Mouse (Mus musculus) forebrain, embryonic 12.5 days (tissue): ENCODE data around the gene Vax2. TPM values are rescaled to one million over a fixed set of nuclear protein-coding genes. Genes with fewer than 3 reads are reported as not detected.

Experiments
- ATAC-seq: fragments of 200-750 bp; cut with Nextera tagmentation; 2 replicates; pipeline ENCODE4 v1.8.0; 2017; ENCODE audit warnings: moderate TSS enrichment; ENCODE audit not compliant: low FRiP score
- H3K27ac ChIP-seq: fragments of 300-500 bp; sonication (generic); 2 replicates; pipeline ENCODE4 v1.5.1; 2016; ENCODE audit warnings: mild to moderate bottlenecking
- H3K27me3 ChIP-seq: fragments of 300-500 bp; sonication (generic); 2 replicates; pipeline ENCODE4 v1.6.1; 2016; ENCODE audit warnings: mild to moderate bottlenecking
- H3K36me3 ChIP-seq: fragments of 300-500 bp; sonication (generic); replicated peaks from 2 replicates; pipeline ENCODE4 v1.6.1; 2016; ENCODE audit warnings: mild to moderate bottlenecking
- H3K4me1 ChIP-seq: fragments of 300-500 bp; sonication (generic); 2 replicates; pipeline ENCODE4 v1.6.1; 2016
- H3K4me2 ChIP-seq: fragments of 300-500 bp; sonication (generic); 2 replicates; pipeline ENCODE4 v1.6.1; 2016; ENCODE audit warnings: mild to moderate bottlenecking, moderate library complexity
- H3K4me3 ChIP-seq: fragments of 300-500 bp; sonication (generic); replicated peaks from 2 replicates; pipeline ENCODE4 v1.5.1; 2016; ENCODE audit warnings: mild to moderate bottlenecking
- H3K9ac ChIP-seq: fragments of 300-500 bp; sonication (generic); 2 replicates; pipeline ENCODE4 v1.6.1; 2016; ENCODE audit warnings: mild to moderate bottlenecking
- H3K9me3 ChIP-seq: fragments of 300-500 bp; sonication (generic); 2 replicates; pipeline ENCODE4 v1.6.1; 2016
- WGBS: fragments of 180-500 bp; shearing (Covaris S2); methylation state at CpG from one replicate; pipeline ENCODE4 v1.1.7; 2016; 5-methylcytosine and 5-hydroxymethylcytosine counted together
- polyA plus RNA-seq: library from polyadenylated mRNA; unstranded; fragments of >200 nt; fragmentation: Nextera tagmentation; extraction: Ambion mirVana; gene quantifications from 2 replicates; pipeline ENCODE4 v1.2.1, GENCODE M21; 2016

Gene Vax2
- polyA plus RNA-seq, 1 experiment from 2014 or later = 1.3 TPM

DNA sequence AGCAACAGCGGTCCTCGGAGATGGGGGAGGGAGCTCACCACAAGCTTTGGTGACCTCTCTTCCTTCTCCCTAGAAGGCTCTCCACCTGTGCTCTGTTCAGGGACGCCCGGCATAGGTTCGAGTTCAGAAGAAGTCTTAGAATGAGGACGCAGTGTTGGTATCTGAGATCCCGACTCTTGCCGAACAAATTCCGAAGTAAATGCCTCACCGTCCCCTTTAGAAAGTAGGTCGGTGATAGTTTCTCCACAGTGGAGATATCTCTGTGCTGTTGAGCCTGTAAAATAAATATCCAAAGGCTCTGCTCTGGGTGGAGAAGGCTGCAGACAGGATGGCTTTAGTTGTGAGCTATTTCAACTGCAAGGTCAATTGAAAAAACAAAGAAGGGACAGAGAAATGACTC lies 10.1 kb upstream of the Vax2 start:
- Histone ChIP-seq H3K27ac (no peak overlapping the region), H3K27me3 (peaks cover 96% of the 10 kb centered on the region), H3K4me1 (peaks cover 5% of the 10 kb centered on the region; the same call in 1 of the 2 replicates), H3K9me3 (no peaks in the 10 kb centered on the region), H3K4me3 (no peak overlapping the region), H3K4me2 (no peak overlapping the region), H3K9ac (no peak overlapping the region), H3K36me3 (no peaks in the 10 kb centered on the region)
- no peak for ATAC-seq
- under 1% methylated on average over 11 of the region's 11 CpGs for WGBS

DNA sequence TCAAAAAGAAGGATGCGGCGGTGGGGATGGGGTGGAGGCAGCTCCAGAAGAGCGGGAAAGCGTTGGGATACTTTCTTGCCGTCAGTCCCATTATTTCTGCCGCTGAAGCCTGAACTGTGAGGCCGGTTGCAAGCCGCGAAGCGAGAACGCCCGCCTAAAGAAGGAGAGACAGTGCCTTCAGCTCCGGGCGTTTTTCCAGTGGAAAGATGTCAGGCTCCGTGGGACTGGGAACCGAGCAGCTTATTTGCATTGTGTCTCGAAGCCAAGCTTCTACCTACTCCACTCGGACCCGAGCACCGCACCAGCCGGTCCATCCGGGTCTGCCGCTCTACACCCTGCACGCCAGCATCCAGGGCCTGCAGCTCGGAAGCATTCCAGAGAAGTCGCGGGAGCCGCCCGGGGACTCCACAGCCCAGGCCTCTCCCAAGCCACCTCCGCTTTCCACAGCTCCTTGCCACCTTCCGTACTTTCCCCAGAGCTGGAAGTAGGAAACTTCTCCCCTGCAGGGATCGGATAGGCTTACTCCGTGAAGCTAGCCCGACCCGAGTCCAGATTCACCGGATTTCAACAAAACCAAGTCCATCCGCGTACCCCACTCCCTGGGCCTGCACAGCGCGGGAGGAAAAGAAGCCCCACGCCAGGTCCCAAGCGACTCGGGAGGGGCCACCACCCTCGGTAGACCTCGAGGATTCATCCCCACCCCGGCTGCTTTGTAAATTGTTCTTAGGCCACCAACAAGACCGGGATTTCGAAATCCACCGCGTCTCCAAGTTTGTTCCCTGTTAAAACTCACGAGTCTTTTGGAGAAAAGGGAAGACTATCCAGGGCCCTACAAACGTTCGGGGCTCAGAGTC lies 8.7 kb upstream of the Vax2 start:
- Histone ChIP-seq H3K27ac (no peak overlapping the region), H3K9me3 (no peaks in the 10 kb centered on the region), H3K27me3 (peaks cover 96% of the 10 kb centered on the region), H3K4me2 (no peak overlapping the region), H3K4me1 (peaks cover 5% of the 10 kb centered on the region; the same call in 1 of the 2 replicates), H3K9ac (no peak overlapping the region), H3K36me3 (no peaks in the 10 kb centered on the region), H3K4me3 (peak overlapping the region; percentile 13; the same call in 1 of the 2 replicates)
- WGBS = under 1% methylated on average over 53 of the region's 53 CpGs
- ATAC-seq = no peak

DNA sequence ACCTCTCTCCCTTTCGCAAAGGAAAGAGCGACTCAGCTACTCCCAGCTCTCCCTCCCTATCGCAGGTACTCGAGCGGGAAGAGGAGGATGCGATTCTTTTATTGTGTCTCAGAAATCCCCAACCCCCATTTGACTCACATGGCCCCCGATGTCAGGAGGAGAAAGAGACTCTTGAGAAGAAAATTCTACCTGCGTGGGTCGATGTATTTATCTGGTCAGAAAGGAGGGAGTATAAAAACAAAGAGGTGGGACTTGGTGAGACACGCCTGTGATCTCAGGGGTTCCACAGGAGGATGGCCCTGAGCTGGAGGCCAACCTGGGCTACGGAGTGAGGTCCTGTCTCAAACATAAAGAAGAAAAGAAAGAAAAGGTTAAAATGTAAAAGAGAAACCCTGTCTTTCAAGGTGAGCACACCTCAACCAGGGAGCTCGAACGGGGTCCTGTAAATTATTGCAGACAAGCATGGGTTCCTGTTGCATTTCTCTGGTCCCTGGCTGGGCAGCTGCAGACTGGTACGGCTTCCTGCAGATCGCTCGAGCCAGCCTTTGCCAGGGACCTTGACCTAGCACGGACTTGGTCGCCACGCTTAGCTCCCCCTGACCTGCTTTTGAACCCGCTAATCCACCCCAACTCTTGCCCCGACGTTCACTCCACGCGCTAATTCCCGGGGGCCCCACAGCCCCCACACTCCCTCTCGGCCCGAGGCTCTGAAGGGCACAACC lies 7.9 kb upstream of the Vax2 start:
- Histone ChIP-seq H3K9me3 (no peaks in the 10 kb centered on the region), H3K4me3 (no peak overlapping the region), H3K27ac (no peak overlapping the region), H3K9ac (no peak overlapping the region), H3K36me3 (no peaks in the 10 kb centered on the region), H3K4me2 (no peak overlapping the region), H3K27me3 (peaks cover 96% of the 10 kb centered on the region), H3K4me1 (peaks cover 5% of the 10 kb centered on the region; the same call in 1 of the 2 replicates)
- ATAC-seq = no peak
- WGBS = 1% methylated on average over 27 of the region's 27 CpGs

DNA sequence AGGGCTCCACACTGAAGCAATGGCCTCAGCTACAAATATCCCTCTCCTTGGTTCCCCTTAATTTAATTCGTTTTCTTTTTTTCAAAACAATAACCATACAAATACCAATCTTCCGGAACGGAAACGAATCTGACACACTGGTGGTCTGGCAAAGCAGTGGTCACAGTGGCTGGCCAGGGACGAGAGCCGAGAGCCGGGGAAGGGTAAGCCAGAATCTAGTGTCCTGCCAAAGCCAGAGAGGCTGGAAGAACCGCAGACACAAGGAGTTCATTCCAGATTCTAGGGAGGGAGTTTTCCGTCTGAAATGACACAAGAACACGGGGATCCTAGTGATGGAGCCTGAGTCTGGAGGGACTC lies 7.4 kb upstream of the Vax2 start:
- 2% methylated on average over 10 of the region's 10 CpGs for WGBS
- H3K36me3 ChIP-seq = no peaks in the 10 kb centered on the region
- ATAC-seq = no peak
- no peak overlapping the region for H3K4me2 ChIP-seq
- H3K4me3 ChIP-seq = no peak overlapping the region
- H3K27me3 ChIP-seq = peaks cover 96% of the 10 kb centered on the region
- H3K27ac ChIP-seq = no peak overlapping the region
- no peak overlapping the region for H3K9ac ChIP-seq
- H3K9me3 ChIP-seq = no peaks in the 10 kb centered on the region
- peaks cover 5% of the 10 kb centered on the region; the same call in 1 of the 2 replicates for H3K4me1 ChIP-seq

DNA sequence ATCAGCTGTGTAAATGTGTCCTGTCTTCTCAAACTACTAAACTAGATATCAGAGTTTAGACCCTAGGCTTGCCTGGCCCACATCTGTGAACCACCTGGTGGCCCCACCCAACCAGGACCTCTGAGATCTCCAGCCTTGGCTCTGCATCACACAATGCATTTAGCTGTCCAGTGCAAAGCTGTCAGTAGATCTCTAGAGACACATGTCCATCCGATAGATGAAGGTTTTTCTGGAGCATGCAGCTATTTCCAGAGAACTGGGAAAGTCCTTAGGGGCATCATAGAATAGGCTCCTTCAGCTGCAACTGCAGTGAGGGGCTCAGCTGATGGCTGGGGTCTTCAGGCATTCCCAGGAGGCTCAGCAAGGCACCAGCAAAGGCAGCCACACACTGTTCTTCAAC lies 6.8 kb upstream of the Vax2 start:
- Histone ChIP-seq H3K27me3 (peaks cover 96% of the 10 kb centered on the region), H3K27ac (no peak overlapping the region), H3K9me3 (no peaks in the 10 kb centered on the region), H3K4me3 (no peak overlapping the region), H3K4me2 (no peak overlapping the region), H3K9ac (no peak overlapping the region), H3K36me3 (no peaks in the 10 kb centered on the region), H3K4me1 (peaks cover 5% of the 10 kb centered on the region; the same call in 1 of the 2 replicates)
- 11% methylated on average over 1 of the region's 1 CpGs for WGBS
- no peak for ATAC-seq

DNA sequence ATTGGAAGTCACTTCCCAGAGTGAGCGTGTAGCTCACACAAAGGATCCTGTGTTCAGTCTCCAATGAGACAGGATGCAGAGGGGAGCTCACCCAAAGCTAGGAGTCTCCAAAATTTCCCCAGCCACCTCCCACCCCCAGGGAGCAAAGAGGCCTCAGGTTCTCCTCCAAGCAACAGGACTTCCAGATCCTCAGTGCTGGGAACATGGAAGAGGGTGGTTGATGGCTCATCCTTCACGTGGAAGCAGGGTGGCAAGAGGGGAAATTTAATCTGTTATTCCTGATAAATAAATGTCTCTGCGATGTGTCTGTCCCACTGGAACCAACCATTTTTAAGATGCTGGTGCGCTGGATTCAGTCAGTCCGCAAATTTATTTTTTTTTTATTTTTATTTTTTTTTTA lies 6.4 kb upstream of the Vax2 start:
- 17% methylated on average over 5 of the region's 5 CpGs for WGBS
- no peak for ATAC-seq
- Histone ChIP-seq H3K4me2 (no peak overlapping the region), H3K27me3 (peaks cover 96% of the 10 kb centered on the region), H3K4me3 (no peak overlapping the region), H3K27ac (no peak overlapping the region), H3K9me3 (no peaks in the 10 kb centered on the region), H3K36me3 (no peaks in the 10 kb centered on the region), H3K4me1 (peaks cover 5% of the 10 kb centered on the region; the same call in 1 of the 2 replicates), H3K9ac (no peak overlapping the region)

DNA sequence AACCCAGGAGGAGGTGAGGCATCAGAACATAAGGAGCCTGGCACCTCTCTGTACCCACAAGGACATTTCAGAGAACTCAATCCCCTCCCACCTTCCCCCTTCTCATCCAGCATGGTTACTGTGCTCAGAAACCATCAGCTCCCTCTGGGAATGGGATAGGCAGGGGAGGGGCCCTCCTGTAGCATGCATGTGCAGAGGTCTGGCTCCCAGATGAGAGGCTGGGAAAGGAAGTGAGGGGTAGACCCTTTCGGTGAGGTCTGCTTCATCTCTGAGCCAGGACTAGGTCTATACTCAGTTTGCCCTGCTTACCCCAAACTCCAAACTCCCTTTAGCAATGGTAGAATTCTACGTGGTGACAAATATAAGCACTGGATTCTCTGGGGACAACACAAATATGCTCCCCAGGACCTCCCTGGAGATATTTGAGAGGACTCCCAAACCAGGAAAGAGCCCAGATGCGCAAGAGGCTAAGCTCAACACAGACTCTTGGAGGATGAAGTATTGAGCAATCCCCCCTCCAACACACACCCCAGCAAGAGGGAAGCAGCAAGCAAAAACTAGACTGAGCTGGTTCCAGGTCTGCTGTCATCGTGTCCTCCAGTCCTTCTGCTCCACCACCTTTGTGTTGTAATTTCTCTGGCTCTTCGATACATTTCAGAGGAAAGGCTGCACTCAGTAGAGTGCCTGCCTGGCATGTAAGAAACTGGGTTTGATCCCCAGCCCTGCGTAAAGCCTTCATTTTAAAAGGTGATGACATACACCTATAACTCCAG lies 3.1 kb upstream of the Vax2 start:
- no peak overlapping the region for H3K4me2 ChIP-seq
- no peak for ATAC-seq
- H3K4me1 ChIP-seq = peaks cover 20% of the 10 kb centered on the region
- WGBS = 8% methylated on average over 6 of the region's 6 CpGs
- H3K4me3 ChIP-seq = no peak overlapping the region
- no peaks in the 10 kb centered on the region for H3K9me3 ChIP-seq
- H3K27ac ChIP-seq = no peak overlapping the region
- H3K27me3 ChIP-seq = peaks cover 99% of the 10 kb centered on the region
- no peaks in the 10 kb centered on the region for H3K36me3 ChIP-seq
- H3K9ac ChIP-seq = no peak overlapping the region

DNA sequence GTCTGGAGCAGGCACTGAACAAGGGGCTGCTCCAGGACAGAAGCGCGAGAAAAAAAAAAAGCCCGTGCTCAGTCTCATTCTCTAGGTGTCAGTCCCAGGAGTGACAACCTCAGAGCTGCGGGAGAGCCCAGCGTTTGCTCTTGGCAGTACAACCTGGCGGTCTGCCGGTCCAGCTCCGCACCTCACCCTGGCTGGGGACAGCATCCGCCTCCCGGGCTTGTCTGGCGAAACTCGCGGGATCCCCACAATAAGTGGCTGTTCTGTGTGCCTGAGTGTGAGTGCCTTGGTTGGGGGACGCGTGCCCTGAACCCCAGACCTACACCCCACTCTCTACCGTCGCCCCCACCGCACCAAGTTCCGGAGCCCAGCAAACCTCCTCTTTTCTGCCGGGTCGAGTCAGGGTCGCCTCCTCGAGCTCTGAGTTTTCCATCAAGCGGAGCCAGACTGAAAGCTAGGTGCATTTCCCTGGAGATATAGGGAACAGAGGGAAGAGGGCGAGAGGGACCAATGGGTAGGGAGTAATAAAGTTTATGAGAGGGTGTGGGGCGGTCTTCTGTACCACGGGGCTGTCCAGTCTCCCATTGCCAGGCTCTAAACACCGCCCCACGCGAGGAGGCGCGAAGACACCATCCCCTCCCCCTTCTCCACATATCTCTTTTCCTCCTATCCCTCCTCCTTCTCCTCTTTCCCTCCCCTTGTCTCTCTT lies 550 bp upstream of the Vax2 start:
- peak overlapping the region; percentile 83 for H3K4me2 ChIP-seq
- 0 out of 2 replicates have a peak overlapping the region, but pooled peaks have one; percentile 3 for H3K9ac ChIP-seq
- no peaks in the 10 kb centered on the region for H3K36me3 ChIP-seq
- H3K9me3 ChIP-seq = no peaks in the 10 kb centered on the region
- H3K4me3 ChIP-seq = peak overlapping the region; percentile 48
- peaks cover 100% of the 10 kb centered on the region for H3K27me3 ChIP-seq
- no peak overlapping the region for H3K27ac ChIP-seq
- peak; percentile 62 for ATAC-seq
- WGBS = under 1% methylated on average over 32 of the region's 32 CpGs
- H3K4me1 ChIP-seq = peaks cover 20% of the 10 kb centered on the region

DNA sequence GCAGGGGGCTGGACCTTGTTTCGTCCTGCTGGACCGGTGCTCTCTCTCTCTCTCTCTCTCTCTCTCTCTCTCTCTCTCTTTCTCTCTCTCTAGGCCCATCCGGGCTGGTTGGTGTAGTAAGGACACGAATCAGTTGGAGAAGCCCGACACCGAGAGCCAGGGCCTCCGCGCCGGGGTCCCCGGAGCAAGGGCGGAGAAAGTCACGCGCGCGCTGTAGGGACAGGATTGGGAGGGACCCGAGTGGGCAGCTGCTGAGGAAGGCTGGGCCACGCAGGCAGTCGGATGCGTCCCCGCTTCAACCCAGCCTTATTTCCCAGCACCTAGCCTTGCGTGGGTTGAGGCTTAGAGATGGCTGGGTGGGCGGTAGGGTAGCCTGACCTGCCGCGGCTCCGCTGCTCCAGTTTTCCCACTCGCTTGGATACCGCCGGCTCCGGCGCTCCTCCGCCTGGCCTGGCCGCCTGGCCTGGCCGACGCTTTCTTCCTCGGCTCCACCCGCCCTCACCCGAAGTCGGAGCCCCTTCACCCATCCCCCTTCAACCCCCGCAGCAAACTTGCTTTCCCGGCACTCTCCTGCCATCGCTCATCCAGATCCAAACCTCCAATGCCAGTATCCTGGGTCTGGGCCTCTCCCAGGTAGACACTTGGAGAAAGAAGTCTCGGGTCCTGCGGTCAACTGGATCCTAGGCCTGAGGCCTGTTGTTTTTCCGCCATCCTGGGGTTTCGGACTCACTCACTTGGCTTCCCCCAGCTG lies 836 bp downstream of the Vax2 start:
- Histone ChIP-seq H3K9me3 (no peaks in the 10 kb centered on the region), H3K27me3 (peaks cover 97% of the 10 kb centered on the region), H3K27ac (no peak overlapping the region), H3K36me3 (no peaks in the 10 kb centered on the region), H3K9ac (no peak overlapping the region; the same call in 1 of the 2 replicates), H3K4me3 (peak overlapping the region; percentile 48), H3K4me2 (peak overlapping the region; percentile 83), H3K4me1 (peaks cover 20% of the 10 kb centered on the region)
- WGBS = 1% methylated on average over 45 of the region's 45 CpGs
- no peak for ATAC-seq

DNA sequence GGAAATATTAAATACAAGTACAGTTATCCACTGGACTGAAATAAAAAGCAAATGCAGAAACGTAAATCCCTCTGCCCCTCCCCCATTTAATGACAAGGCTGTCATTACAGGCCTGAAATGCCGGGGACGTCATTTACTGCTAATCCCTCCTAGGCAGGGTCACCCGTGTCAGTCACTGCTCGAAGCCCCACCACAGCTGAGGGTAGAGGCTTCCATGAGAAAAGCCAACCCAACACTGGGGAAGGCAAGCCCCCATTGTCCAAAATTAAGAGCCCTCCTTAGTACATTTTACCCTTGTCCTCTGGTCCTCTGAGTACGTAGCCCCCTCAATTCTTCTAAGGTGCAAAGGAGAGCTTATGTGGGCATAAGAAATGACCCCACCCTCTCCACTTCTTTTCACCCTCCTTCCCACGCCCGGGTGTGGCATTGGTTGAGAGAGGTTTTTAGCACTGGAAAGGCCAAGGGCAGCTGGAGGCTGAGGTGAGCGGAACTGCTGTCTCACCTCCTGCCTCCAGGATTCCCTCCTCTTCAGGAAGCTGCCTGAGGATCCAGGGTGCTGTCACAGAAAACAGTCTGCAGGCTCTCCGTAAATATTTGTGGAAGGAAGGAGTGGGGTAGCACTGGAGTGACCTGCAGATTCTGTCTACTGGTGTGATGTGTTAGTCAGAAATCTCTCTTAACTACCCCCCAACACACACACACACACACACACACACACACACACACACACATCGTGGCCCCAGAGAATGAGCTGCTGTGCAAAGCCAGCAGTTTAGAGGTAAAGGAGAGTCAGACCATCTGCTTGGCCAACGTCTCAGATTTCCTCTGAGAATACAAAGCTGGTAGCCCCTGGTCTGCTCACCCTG lies 2.4 kb downstream of the Vax2 start:
- no peak for ATAC-seq
- no peak overlapping the region for H3K4me3 ChIP-seq
- H3K27ac ChIP-seq = no peak overlapping the region
- H3K27me3 ChIP-seq = peaks cover 97% of the 10 kb centered on the region
- no peak overlapping the region for H3K4me2 ChIP-seq
- 2% methylated on average over 12 of the region's 12 CpGs for WGBS
- no peaks in the 10 kb centered on the region for H3K9me3 ChIP-seq
- no peaks in the 10 kb centered on the region for H3K36me3 ChIP-seq
- H3K9ac ChIP-seq = no peak overlapping the region
- peaks cover 20% of the 10 kb centered on the region for H3K4me1 ChIP-seq
